Mouse (Mus musculus) thymus, postnatal 0 days (tissue): ENCODE data around the gene Iqch. TPM values are rescaled to one million over a fixed set of nuclear protein-coding genes. Genes with fewer than 3 reads are reported as not detected.
"Not testable (repeated sequence)": the region's sequence is repeated elsewhere in the genome, so short reads cannot be mapped to it uniquely, and the experiment has no call there.

Source experiments
- DNase-seq: peaks from one replicate; pipeline ENCODE4 v3.0.0-alpha.2; 2015; ENCODE audit warnings: low spot score
- polyA plus RNA-seq: library from polyadenylated mRNA; unstranded; fragments of >200 nt; fragmentation: Nextera tagmentation; extraction: Ambion mirVana; gene quantifications from 2 replicates; pipeline ENCODE4 v1.2.1, GENCODE M21; 2015

Gene Iqch
- polyA plus RNA-seq, 1 experiment from 2014 or later, result 1.9 TPM

GRCm38 (mm10) chr9:63568808-63569207 lies 33.5 kb downstream of the Iqch start:
- no peak for DNase-seq

GRCm38 (mm10) chr9:63568314-63568713 lies 34.0 kb downstream of the Iqch start:
- DNase-seq, result no peak

GRCm38 (mm10) chr9:63563436-63563835 lies 38.9 kb downstream of the Iqch start:
- no peak for DNase-seq

GRCm38 (mm10) chr9:63561931-63562330 lies 40.4 kb downstream of the Iqch start:
- DNase-seq, result no peak

GRCm38 (mm10) chr9:63556933-63557332 lies 45.4 kb downstream of the Iqch start:
- DNase-seq, result no peak

GRCm38 (mm10) chr9:63556316-63556715 lies 46.0 kb downstream of the Iqch start:
- no peak for DNase-seq

- DNase-seq, result peak; percentile 9
Observed at GRCm38 (mm10) chr9:63555460-63555990, 46.8 kb downstream of the Iqch start.

- no peak for DNase-seq
Observed at GRCm38 (mm10) chr9:63553628-63554027, 48.7 kb downstream of the Iqch start.

GRCm38 (mm10) chr9:63550701-63551100 lies 51.6 kb downstream of the Iqch start:
- not testable (repeated sequence) for DNase-seq

- no peak for DNase-seq
Observed at GRCm38 (mm10) chr9:63548966-63549365, 53.3 kb downstream of the Iqch start.

GRCm38 (mm10) chr9:63541926-63542325 lies 60.4 kb downstream of the Iqch start:
- no peak for DNase-seq

- DNase-seq, result no peak
Observed at GRCm38 (mm10) chr9:63541301-63541700, 61.0 kb downstream of the Iqch start.

- no peak for DNase-seq
Observed at GRCm38 (mm10) chr9:63537489-63537888, 64.8 kb downstream of the Iqch start.

GRCm38 (mm10) chr9:63535042-63535441 lies 67.3 kb downstream of the Iqch start:
- no peak for DNase-seq

- no peak for DNase-seq
Observed at GRCm38 (mm10) chr9:63534371-63534780, 67.9 kb downstream of the Iqch start.

GRCm38 (mm10) chr9:63532966-63533711 lies 69.2 kb downstream of the Iqch start:
- no peak for DNase-seq

- no peak for DNase-seq
Observed at GRCm38 (mm10) chr9:63523937-63524253, 78.4 kb downstream of the Iqch start.

GRCm38 (mm10) chr9:63523251-63523936 lies 78.9 kb downstream of the Iqch start:
- DNase-seq, result no peak

- DNase-seq, result peak; percentile 83
Observed at GRCm38 (mm10) chr9:63512851-63513250, 89.4 kb downstream of the Iqch start.

- DNase-seq, result no peak
Observed at GRCm38 (mm10) chr9:63511034-63511433, 91.3 kb downstream of the Iqch start.

- peak; percentile 83 for DNase-seq
Observed at GRCm38 (mm10) chr9:63507110-63507509, 95.2 kb downstream of the Iqch start.

GRCm38 (mm10) chr9:63503890-63504289 lies 98.4 kb downstream of the Iqch start:
- DNase-seq, result peak; percentile 93

GRCm38 (mm10) chr9:63501516-63501915 lies 100.8 kb downstream of the Iqch start:
- no peak for DNase-seq
